Mouse (Mus musculus): ENCODE measurements around the gene Hsbp1.
A peak's percentile ranks its signal among the peaks of the same experiment; 100 is the strongest.
"Not testable (repeated sequence)": the region's sequence is repeated elsewhere in the genome, so short reads cannot be mapped to it uniquely, and the experiment has no call there.

Gene Hsbp1

DNA sequence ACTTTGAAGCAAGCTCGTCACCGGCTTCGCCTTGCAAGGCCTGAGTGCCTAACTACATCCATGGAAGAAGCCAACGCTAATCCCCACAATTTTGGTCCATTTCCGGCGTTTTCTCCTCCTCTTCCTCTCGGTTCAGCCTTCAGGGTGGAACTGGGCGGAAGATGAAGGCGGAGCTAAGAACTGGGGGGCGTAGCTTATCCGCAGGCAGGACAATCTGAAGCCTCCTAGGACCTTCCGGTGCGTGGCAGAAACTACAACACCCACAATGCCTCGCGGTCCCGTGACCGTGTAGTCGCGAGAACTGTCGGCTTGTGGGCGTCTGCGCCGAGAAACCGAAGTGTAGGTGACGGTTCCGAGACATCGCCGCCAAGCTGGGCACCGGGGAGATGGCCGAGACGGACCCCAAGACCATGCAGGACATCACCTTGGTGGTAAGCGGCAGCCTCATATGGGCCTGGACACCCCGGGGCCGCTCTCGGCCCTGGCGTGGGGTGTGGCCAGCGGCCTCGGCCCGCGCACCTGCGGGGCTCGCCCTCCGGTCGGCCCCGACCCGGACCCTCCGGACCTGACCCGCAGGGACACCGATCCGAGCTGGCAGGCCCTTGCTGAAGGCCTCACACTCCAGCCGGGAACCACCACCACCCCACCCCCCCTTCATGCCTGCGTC is at the start of gene Hsbp1:
Gene Hsbp1, plus strand, starts transcription at position 299 of the 667 bp plus-strand sequence.
- DNase-seq (ENCODE audit: low read depth, low spot score): peak; percentile 94

DNA sequence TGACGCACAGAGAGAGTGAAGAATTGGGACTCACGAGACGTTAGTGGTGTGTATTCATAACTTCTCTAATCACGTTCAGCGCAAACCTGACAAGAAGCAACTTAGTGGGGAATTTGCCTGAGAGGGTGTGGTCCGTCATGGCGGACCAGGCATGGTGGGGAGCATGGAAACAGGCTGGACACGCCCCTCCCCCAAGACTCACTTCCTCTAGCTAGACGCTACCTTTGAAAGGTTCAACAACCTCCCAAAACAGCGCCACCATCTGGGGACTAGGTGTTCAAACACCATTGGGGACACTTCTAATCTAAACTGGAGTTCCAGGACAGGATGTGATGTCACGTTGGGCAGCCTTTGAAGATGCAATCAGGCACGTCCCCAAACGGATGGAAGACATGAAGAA is 48.8 kb upstream of the Hsbp1 start:
- DNase-seq (ENCODE audit: low read depth, low spot score): no peak

DNA sequence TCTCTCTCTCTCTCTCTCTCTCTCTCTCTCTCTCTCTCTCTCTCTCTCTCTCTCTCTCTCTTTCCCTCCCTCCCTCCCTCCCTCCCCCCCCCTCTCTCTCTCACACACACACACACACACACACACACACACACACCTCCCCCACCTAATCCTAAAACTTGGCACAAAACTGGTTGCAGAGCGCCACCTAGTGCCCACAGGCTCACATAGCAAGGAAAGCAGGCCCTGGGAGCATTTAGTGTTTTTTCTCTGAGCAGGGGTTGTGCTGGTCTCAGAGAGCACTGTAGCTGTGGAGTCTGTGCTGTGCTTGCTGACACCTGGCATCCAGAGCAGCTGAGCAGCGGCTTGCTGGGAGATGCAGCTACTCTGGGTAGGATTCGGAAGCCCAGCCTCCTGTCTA is 46.5 kb upstream of the Hsbp1 start:
- DNase-seq (ENCODE audit: low read depth, low spot score): not testable (repeated sequence)

DNA sequence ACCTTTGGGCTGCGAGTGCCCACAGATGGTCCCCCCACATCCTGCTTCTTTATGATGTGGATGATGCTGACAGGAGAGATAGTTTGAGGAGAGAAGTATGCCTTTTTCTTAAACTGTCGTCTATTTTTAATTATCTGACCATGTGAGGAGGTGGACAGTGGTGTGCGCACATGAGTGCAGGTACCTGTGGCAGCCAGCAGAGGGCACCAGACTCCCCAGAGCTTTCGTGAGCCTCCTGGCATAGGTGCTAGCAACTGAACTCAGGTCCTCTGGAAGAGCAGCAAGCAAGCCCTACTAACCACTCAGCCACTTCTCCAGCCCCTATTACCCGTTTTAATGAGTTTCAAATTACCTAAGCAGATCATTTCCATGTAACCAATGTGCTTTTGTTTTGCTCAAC is 44.0 kb upstream of the Hsbp1 start:
- DNase-seq (ENCODE audit: low read depth, low spot score): no peak

DNA sequence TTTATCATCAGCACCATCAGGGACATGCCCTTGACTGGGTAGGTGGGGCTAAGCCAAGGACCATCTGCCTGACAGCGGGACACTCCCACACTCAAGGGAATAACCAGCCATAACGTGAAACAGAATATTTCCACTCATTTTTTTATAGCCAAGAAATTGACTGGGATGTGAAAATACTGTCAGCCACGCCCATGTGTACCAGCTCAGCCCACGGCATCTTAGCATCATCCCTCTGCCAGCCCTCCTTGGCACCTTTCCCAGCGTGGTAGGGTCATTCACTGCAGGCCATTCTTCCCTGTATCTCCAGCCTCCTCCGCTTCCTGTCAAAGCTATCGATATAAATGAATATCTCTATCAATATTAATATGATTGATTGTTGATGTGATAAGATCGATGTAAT is 40.1 kb upstream of the Hsbp1 start:
- no peak for DNase-seq (ENCODE audit: low read depth, low spot score)

DNA sequence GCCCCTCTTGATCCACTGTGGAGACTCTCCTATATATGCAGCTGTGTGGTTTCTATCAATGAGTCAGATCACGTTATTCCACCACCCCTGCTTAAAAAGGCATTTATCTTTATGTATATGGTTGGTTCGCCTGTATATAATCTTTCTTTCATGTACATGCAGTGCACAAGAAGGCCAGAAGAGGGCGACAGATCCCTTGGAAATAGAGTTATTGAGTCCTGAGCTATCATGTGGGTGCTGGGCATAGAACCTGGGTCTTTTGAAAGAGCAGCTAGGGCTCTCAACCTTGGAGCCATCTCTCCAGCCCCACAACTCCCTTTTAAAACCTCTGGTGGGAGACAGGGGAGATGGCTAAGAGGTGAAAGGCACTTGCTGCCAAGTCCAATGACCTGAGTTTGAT is 32.9 kb upstream of the Hsbp1 start:
- no peak for DNase-seq (ENCODE audit: low read depth, low spot score)

DNA sequence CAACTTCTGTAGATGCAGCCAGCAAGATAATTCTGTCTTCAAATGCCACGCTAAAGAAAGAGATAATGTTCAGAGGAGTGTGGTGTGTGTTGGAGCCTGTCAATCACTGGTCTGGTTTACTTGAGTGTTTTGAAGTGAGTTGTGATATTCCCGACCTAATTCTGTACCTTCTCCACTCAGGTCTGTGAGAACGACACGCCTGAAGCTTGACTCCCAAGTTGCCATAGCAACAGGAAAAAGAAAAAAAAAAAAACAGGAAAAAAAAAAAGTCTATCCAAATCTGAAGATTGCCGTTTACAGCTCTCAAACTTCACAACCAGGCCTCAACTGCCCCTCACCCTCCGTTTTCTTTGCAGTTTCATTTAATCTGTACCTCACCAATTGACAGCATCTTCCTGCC is 21.1 kb upstream of the Hsbp1 start:
- DNase-seq (ENCODE audit: low read depth, low spot score): no peak

DNA sequence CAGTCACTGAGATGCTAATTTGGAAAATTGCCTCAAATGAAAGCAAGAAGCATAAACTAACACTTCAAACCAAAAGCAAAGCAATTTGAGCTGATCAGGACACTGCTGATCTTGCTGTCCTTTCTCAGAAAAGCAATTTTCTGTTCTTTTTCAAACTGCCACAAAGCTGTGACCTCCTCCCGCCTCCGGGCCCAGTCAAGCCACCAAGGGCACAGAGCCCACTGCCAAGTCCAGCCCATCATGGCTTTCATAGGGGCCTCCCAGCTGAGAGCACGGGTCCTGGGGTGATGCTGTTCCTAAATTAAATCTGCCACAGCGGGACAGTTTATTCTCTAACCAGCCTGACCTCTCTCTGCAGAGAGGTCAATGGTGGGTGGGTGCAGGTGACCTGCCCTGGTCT is 4.7 kb upstream of the Hsbp1 start:
- DNase-seq (ENCODE audit: low read depth, low spot score): no peak

DNA sequence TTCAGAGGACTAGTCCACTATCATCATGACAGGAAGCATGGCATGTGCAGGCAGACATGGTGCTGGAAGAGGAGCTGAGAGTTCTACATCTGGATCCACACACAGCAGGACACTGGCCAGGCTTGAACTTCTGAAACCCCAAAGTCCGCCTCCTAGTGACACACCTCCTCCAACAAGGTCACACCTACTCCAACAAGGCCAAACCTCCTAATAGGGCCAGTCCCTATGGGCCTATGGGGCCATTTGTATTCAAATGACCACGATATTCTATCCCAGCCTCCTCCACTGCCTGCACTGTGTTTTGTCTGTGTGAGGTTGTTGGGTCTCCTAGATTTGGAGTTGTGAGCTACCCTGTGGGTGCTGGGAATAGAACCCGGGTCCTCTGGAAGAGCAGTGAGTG is 682 bp upstream of the Hsbp1 start:
- no peak for DNase-seq (ENCODE audit: low read depth, low spot score)

DNA sequence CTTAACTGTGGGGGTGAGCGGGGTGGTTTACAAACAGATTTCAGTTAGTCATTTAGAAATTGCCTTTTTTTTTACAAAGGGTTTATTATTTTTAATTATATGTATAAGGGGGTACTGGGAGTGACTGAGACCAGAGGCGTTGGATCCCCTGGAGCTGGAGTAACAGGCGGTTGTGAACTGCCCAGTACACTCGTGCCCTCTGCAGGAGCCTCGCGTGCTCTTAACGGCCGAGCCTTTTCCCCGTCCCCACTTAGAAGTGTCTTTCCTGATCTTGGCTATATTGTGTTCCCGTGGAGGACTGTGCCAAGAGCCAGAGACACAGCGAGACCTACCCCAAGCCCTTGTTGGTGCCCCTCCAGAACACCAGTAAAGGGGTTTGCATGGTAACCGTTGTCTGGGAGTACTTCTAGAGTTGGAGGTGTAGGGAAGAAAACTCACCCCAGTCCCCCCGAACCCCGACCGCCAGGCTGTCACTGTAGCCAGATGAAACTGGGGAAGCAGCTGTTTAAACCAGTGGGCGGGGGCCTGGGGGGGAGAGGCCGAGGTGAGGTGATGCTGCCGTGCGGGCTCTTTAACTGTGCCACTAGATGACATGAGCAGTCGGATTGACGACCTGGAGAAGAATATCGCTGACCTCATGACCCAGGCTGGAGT is 868 bp downstream of the Hsbp1 start:
- DNase-seq (ENCODE audit: low read depth, low spot score): no peak

DNA sequence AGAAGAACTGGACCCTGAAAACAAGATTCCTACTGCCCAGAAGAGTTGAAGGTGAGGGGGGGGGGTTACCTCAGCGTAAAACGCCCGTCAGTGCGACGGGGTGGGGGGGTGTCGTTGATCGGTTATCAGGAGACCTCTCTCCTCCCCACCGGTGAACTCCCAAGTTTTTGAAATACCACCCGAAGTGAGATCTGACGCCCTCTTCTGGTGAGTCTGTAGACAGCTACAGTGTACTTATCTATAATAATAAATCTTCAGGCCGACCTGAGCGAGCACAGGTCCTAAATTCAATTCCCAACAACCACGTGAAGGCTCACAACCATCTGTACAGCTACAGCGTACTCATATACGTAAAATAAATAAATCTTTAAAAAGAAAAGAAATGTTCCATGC is 1.4 kb downstream of the Hsbp1 start:
- no peak for DNase-seq (ENCODE audit: low read depth, low spot score)

DNA sequence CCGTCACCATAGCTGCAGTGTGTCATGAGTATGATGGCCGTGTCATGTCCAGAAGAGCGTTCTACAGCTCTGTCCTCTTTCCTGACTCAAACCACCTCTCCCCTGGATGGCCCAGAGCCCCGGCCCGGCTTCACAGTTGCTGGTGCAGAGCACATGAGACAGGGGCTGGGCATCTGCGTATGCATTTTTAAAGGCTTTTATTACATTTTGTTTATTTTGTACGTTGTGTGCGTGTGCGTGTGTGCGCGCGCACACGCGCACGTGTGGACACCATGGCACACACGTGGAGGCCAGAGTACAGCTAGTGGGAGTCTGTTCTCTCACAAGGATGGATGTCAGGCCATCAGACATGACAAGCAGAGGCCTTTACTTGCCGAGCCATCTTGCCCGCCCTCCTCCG is 7.4 kb downstream of the Hsbp1 start:
- DNase-seq (ENCODE audit: low read depth, low spot score): no peak

DNA sequence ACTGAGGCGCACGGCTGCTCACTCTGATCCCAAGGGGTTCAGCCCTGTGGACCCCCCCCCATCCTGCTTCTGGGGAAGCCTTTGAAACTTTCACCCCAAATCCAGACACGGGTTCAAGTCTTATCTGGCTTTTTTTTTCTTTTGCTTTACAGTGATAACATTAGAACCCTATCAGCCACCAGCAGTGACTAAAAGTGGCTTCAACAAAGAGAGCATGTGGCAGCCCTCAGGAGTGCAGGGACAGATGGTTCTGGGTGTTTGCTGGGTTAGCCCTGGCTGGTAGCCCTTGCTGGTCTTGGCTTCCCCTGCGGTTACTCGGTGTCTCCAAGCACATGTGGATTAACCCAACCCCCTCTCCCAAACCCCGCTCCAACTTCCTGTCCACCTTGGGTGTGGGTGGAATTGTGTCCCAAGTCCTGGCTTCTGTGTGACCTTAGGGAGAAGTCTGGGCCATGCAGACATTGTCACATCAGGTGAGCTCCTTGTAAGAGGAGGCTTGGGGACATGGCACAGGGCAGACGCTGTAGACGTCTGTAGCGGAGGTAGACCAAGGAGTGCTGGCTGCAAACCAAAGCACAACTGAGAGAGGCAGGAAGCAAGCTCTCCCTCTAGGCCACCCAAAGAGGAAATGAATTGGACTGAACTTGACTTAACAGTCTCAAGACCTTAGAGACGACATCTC is 8.8 kb downstream of the Hsbp1 start:
- DNase-seq (ENCODE audit: low read depth, low spot score): no peak

DNA sequence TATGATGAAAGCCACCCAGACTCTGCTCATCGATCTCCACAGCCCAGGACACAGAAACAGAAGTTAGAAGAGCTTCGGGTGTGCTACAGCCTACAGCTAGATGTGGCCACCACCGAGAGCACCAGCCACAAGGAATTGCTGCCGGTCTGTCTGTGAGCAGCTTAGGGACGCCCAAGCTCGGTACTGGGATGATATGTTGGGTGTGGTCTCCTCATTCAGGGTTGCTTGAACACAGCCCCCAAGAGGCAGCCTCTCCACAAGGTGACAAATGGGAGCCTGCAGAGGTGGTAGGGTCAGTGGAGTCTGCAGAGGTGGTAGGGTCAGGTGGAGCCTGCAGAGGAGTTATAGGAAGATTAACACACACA is 9.4 kb downstream of the Hsbp1 start:
- no peak for DNase-seq (ENCODE audit: low read depth, low spot score)

DNA sequence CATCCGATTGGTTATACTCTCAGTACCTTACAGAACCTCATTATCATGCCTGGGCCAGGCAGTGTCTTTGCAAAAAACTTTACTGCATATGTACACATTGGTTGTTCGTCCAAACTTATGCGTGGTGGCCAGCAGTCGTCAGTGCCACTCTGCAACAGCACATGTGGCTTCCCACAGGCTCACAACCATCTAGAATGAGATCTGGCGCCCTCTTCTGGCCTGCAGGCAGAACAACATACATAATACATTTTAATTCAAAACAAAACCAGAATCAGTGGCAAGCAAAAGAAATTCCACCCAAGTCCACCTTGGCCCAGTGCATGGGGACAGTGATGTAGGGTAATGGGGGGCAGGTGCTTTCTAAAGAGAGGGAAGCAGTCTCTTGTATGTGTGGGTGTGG is 12.3 kb downstream of the Hsbp1 start:
- DNase-seq (ENCODE audit: low read depth, low spot score): not testable (repeated sequence)

DNA sequence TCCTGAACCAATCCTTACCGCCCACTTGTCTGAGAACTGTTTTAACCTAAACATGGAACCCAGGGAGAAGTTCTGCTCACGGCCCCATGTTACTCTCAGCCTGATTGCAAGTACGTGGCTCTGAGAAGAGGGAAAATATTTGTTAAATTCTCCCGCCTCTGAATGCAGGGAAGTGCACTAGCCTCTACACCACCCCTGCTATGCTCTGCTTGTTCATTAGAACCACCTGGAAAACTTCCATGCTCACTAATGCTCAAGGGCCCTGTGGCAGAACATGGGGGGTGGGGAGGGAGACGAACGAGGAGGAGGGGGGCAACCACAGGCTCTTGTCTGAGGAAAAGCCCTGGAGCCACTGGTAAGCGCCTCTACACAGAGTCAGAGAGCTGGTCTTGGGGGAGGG is 13.9 kb downstream of the Hsbp1 start:
- DNase-seq (ENCODE audit: low read depth, low spot score): no peak

DNA sequence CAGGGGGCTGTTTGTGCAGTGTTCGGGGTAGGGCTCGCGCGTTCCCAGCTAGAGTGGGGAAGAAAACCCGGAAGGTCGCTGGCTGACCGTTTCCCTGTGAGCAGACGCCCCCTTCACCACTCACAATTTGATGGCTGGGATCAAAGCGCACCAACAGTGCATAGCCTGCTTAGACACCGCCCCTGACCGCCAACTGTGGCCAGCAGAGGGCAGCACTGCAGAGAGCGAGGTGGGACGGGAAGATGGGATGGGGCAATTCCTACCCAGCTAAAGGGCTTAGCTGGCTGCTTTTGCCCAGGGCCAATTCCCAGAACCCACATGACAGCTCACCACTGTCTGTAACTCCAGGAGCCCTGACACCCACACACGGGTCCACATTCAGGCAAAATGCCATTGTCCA is 14.5 kb downstream of the Hsbp1 start:
- DNase-seq (ENCODE audit: low read depth, low spot score): no peak

DNA sequence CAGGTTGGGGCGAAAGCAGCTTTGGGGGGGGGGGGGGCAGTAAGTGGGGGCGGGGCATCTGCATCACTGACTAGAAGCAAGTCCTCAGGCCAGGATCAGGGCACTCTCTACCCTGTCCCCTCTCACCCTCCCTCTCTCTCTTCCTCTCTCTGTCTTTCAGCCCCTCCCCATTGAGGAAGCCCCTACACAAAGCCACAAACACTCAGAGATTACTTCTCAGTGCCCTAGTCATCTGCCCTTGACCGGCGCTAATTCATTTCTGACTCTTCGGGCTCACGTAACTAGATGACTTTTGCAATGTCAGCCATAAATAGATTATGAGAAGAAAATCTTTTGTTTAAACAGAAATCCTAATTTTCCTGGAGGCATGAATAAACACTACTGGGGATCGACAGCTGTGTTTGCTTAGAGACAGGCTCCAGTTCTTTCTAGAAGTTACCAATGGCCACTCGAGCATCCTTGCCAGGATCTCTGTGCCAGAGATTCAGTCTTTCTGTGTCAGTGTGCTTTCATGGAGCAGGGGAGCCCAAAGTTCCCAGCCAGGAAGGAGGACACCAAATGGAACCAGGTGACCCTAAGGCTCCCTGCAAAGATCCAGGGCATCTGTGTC is 16.5 kb downstream of the Hsbp1 start:
- no peak for DNase-seq (ENCODE audit: low read depth, low spot score)

DNA sequence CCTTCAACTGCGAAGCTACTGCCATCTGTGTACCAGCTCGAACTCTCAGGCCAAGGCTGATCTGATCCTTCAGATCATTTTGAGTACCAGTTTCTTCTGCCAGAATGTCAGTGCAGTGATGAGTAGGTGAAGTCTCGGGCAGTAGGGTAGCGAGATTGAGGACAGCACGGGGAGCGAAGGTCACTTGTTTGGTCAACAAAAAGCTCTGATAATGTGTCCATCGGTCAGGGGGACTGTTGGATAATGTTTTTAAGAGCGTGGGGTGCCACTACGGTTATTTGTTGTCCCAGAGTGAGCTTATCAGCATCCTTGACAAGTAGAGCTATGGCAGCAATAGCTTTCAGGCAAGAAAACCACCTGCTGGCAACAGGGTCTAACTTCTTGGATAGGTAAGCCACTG is 30.4 kb downstream of the Hsbp1 start:
- not testable (repeated sequence) for DNase-seq (ENCODE audit: low read depth, low spot score)

DNA sequence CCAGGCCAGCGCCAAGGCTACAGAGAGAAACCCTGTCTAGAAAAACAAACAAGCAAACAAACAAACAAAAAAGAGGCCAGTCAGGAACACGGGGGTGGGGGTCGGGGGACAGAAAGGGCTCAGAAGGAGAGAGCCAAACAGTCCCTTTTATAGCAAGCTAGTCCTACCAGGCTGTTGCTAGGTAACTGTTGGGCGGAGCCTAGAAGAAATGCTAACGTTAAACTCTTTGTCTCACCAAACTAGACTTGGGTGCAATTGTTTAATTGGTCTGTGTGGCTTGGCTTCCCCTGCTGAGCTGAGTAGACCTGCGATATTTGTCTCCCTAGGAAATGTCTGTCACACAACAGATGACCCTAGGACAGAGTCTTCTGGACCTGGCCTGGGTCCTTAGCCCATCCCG is 34.2 kb downstream of the Hsbp1 start:
- DNase-seq (ENCODE audit: low read depth, low spot score): no peak

DNA sequence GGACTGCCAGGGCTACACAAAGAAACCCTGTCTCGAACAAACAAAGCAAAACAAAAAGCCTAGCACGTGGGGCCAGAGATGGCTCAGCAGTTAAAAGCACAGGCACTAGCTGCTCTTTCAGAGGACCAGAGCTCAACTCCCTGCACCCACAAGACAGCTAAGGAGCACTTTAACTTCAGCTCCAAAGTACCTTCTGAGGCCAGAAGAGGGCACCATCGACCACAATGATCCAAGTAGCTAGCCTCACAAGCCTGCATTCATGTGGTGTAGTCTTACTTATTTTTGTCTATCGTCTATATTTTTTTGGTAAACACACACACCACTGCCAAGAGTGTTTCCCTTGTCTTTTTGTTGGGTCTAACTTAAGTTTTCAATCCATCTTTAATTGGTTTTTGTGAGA is 36.3 kb downstream of the Hsbp1 start:
- DNase-seq (ENCODE audit: low read depth, low spot score): no peak

DNA sequence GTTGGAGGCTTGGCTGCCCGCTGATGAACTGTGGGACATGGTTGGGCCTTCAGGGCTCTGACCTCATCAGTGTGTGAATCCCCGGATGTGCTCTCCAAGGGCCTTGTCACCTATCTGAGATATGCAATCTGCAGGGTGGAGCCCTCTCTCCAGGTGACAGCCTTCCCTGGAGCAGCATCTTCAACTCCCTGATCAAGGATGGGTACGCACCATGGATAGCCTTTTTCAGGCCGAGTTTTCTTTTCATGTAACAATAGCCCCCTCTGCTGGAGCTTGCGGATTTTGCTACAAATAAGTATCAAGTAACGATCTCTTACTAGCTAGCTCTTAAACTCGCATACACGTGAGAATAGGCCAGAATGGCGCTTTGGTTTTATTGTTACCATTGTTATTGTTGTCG is 40.2 kb downstream of the Hsbp1 start:
- DNase-seq (ENCODE audit: low read depth, low spot score): peak; percentile 69

DNA sequence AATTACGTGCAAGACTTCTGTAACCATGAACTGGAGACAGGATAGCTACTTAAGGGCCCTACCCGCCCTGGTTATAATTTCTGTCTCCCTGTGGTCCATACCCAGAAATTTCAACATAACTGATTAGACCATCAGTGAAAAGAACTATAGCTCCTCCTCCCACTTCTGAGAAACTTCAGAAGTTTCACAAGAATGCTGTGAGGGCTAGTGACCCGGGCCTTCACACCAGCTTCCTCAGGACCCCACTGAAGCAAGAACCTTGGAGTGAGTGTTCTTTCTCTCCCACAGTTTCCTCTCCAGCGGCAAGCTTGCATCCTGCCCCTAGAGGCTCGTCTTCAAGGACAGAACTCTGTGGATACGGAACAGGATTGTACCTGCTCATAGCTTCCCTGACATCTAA is 41.6 kb downstream of the Hsbp1 start:
- DNase-seq (ENCODE audit: low read depth, low spot score): no peak

All from brain, embryonic 18.5 days (tissue).